Mouse (Mus musculus): ENCODE data around the gene Snx15. TPM values are rescaled to one million over a fixed set of nuclear protein-coding genes. Genes with fewer than 3 reads are reported as not detected.

The Snx15 gene
- total RNA-seq, 2 experiments from 2014 or later = 29.0 to 29.2 TPM

- no peak for DNase-seq
Observed at GRCm38 (mm10) chr19:6071261-6071660, 56.8 kb downstream of the Snx15 start.

DNA sequence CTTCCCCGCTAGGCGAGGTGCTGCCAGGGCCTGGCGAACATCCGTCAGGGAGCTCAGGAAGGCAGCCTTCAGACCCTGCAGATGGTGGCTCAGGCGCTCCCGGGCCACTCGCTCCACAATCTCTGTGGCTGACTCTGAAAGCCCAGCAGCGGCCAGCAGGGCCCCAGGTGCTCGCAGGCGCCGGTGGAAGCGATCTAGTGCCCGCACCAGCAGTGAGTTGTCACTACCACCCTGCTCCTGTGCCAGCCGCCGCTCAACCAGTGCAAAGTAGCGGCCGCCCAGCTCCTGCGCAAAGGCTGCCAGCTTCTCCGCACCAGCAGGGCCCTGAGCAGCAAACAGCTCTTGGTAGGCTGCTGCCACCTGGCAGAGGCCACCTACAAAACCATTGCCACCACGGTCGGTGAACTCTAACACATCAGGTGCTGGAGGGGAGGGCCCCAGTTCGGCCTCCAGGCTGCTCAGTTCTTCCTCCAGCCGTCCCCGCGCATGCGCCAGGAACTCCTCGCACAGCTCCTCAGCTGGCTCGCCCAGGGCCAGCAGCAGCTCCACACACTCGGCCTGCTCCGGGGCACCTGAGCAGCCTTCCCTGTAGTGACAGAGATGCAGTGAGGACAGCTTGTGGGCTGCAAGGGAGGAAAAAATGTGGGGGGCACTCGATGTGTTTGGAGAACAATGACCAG lies 57.4 kb downstream of the Snx15 start:
- no peak for DNase-seq

- no peak for DNase-seq
Observed at GRCm38 (mm10) chr19:6069851-6070250, 58.3 kb downstream of the Snx15 start.

Other genes with a start within 250 kb of the Snx15 start
- 1 to 10 TPM in 1 of 2 experiments, under 1 TPM in 1; 0.92 to 1.4 TPM for gene Tigd3, start 234.2 kb downstream of the Snx15 start, total RNA-seq (2021)
- gene Dpf2, start 215.3 kb downstream of the Snx15 start, total RNA-seq (2021) = 100 to 1,000 TPM in 1 of 2 experiments, 10 to 100 TPM in 1; 89.6 to 120 TPM
- gene Cdc42ep2, start 203.5 kb downstream of the Snx15 start, total RNA-seq (2021) = 1 to 10 TPM; 6.0 to 6.2 TPM
- 10 to 100 TPM; 22.9 to 23.7 TPM for gene Pola2, start 164.1 kb downstream of the Snx15 start, total RNA-seq (2021)
- gene Slc22a20, start 142.2 kb downstream of the Snx15 start, total RNA-seq (2021) = not detected
- gene Capn1, start 112.4 kb downstream of the Snx15 start, total RNA-seq (2021) = 10 to 100 TPM; 27.9 to 35.6 TPM
- 10 to 100 TPM; 57.5 to 61.2 TPM for gene Syvn1, start 81.7 kb downstream of the Snx15 start, total RNA-seq (2021)
- gene Mrpl49, start 70.5 kb downstream of the Snx15 start, total RNA-seq (2021) = 10 to 100 TPM; 58.2 to 58.6 TPM
- 1,000 to 10,000 TPM; 1,081 to 1,082 TPM for gene Fau, start 70.5 kb downstream of the Snx15 start, total RNA-seq (2021)
- gene Znhit2, start 67.1 kb downstream of the Snx15 start, total RNA-seq (2021) = 10 to 100 TPM; 29.7 to 34.8 TPM
- 10 to 100 TPM; 22.9 to 42.0 TPM for gene Tm7sf2, start 59.9 kb downstream of the Snx15 start, total RNA-seq (2021)
- gene Vps51, start 51.1 kb downstream of the Snx15 start, total RNA-seq (2021) = 10 to 100 TPM; 51.9 to 59.8 TPM
- not detected for gene Tmem262, start 48.3 kb downstream of the Snx15 start, total RNA-seq (2021)
- gene Gm28374, start 46.0 kb downstream of the Snx15 start, total RNA-seq (2021) = under 1 TPM in 1 of 2 experiments, not detected in 1; 0.83 TPM
- 10 to 100 TPM; 34.2 to 37.4 TPM for gene Zfpl1, start 43.3 kb downstream of the Snx15 start, total RNA-seq (2021)
- 1 to 10 TPM; 1.8 to 2.2 TPM for gene Cdca5, start 43.3 kb downstream of the Snx15 start, total RNA-seq (2021)
- gene AC131692.1, start 33.9 kb downstream of the Snx15 start, total RNA-seq (2021) = not detected
- gene Naaladl1, start 22.5 kb downstream of the Snx15 start, total RNA-seq (2021) = under 1 TPM in 1 of 2 experiments, not detected in 1; 0.10 TPM
- 10 to 100 TPM; 15.4 to 17.7 TPM for gene Sac3d1, start 9.7 kb downstream of the Snx15 start, total RNA-seq (2021)
- gene Batf2, start 12.7 kb upstream of the Snx15 start, total RNA-seq (2021) = 1 to 10 TPM; 1.2 to 2.0 TPM
- gene Arl2, start 13.2 kb upstream of the Snx15 start, total RNA-seq (2021) = 10 to 100 TPM; 80.5 to 81.7 TPM
- gene Majin, start 56.1 kb upstream of the Snx15 start, total RNA-seq (2021) = 1 to 10 TPM; 1.7 TPM
- gene Gpha2, start 98.1 kb upstream of the Snx15 start, total RNA-seq (2021) = 10 to 100 TPM; 25.5 to 27.9 TPM
- gene Ppp2r5b, start 107.6 kb upstream of the Snx15 start, total RNA-seq (2021) = 100 to 1,000 TPM in 1 of 2 experiments, 10 to 100 TPM in 1; 83.5 to 129 TPM
- gene Atg2a, start 113.4 kb upstream of the Snx15 start, total RNA-seq (2021) = 10 to 100 TPM; 30.7 to 33.3 TPM
- gene Ehd1, start 148.4 kb upstream of the Snx15 start, total RNA-seq (2021) = 100 to 1,000 TPM; 119 to 188 TPM
- 10 to 100 TPM; 22.6 to 23.5 TPM for gene Cdc42bpg, start 178.2 kb upstream of the Snx15 start, total RNA-seq (2021)
- gene Men1, start 206.7 kb upstream of the Snx15 start, total RNA-seq (2021) = 10 to 100 TPM; 48.7 to 56.3 TPM
- gene Map4k2, start 212.8 kb upstream of the Snx15 start, total RNA-seq (2021) = 10 to 100 TPM; 29.9 to 32.2 TPM
- 100 to 1,000 TPM; 169 to 224 TPM for gene Sf1, start 235.4 kb upstream of the Snx15 start, total RNA-seq (2021)